Mouse (Mus musculus): ENCODE measurements around the gene Gm10053.

DNA sequence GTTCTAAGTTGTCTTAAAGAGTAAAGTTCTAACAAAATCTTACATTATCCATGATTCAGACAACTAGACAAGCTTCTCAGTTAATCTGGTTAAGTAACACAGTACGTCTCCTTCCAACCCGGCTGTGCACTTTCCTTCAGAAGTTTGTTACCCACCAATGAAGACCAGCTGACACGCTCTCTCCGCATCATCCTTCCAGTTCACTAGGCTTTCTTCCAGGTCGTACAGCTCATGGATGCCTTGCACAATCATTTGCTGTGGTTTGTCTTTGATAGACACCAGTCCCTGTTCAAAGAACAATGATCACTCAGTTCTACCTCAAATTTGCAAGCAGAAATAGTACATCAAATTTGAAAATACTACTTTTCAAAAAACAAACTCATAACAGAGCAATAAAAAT, 45.4 kb downstream of the Gm10053 start:
- TF ChIP-seq CTCF (IDR thresholded peaks at IDR 0.05; ENCODE audit: insufficient read depth, low read depth, low read length) (no peak), POLR2A (IDR thresholded peaks at IDR 0.05; ENCODE audit: insufficient read depth, low read depth, low read length) (no peak)

Measured in olfactory bulb, adult 2 months (tissue).